Mouse (Mus musculus): Measurements from ENCODE around the gene Xpo6. TPM values are rescaled to one million over a fixed set of nuclear protein-coding genes. Genes with fewer than 3 reads are reported as not detected.

Xpo6 gene
- polyA plus RNA-seq, 1 experiment, result 226 TPM

DNA sequence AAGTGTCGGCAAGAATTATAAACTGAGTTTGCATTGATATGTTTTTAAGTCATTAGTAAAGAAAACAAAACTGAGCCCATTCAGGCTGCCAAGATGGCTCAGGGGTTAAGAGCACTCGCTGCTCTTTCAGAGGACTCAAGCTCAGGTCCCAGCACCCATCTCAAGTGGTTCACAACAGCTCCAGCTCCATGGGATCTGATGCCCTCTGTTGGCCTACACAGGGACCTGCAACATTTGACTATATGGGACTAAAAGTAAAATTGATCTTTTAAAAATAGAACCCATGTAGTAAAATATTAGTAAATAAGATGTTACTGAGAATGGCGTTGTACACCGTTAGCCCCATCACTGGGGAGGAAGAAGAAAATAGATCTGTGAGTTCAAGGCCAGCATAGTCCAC, 130.0 kb downstream of the Xpo6 start:
- DNase-seq (ENCODE audit: low read depth), result no peak
- TF ChIP-seq POLR2A (IDR thresholded peaks at IDR 0.05; ENCODE audit: borderline replicate concordance, extremely low read depth, insufficient read depth, insufficient read length, poor library complexity, severe bottlenecking) (no peak), CTCF (IDR thresholded peaks at IDR 0.05; ENCODE audit: borderline replicate concordance, extremely low read depth, insufficient read depth, insufficient read length) (0 out of 2 replicates have a peak, but pooled peaks have one; percentile 9)

DNA sequence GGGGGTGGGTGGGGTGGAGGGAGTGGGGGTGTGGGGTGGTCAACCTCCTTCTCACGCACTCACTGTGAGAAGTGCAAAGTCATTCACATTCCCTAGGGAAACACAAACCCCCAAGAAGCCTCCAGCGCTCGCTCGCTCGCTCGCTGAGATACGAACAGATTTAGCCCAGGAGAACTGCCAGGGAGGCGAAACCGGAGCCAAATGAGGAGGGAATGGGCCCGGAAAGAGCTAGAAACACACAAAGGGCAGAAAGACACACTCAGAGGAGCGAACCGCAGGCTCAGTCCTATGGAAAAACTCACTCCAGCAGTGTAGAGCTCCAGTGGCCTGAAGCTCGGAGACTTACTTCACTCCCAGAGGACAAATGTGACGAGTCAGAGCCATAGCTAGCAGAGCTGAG, 133.5 kb downstream of the Xpo6 start:
- DNase-seq (ENCODE audit: low read depth), result peak; percentile 84
- TF ChIP-seq CTCF (IDR thresholded peaks at IDR 0.05; ENCODE audit: borderline replicate concordance, extremely low read depth, insufficient read depth, insufficient read length) (no peak), POLR2A (IDR thresholded peaks at IDR 0.05; ENCODE audit: borderline replicate concordance, extremely low read depth, insufficient read depth, insufficient read length, poor library complexity, severe bottlenecking) (no peak)

DNA sequence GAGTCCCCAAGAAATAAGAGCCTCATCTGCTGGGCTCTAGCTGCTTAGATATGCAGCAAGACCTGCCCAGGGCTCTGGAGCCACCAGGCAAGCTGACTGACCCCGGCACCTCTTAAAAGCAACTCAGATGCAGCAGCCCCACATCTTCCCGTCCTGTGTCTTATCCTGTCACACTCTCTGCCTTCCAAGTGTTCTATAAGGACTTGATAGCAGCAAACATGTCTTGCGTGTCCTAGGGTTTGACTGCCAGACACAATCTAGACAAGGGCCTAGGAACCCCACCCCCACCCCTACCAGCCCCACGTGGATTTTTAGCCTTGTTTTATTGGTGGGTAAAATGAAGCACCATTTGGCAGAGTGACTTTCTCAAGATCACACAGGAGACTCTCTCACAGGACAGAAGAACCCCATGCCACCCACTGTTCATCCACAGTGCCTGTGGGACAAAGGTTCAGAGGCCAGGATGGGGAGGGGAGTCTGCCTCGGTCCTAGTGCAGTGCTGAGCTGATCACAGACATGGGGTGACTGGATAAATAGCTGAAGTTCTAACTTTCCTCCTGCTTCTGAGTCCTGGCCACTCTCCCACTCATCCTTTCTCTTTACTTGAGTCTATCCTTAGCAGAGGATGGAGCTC, 134.9 kb downstream of the Xpo6 start:
- TF ChIP-seq CTCF (IDR thresholded peaks at IDR 0.05; ENCODE audit: borderline replicate concordance, extremely low read depth, insufficient read depth, insufficient read length) (no peak), POLR2A (IDR thresholded peaks at IDR 0.05; ENCODE audit: borderline replicate concordance, extremely low read depth, insufficient read depth, insufficient read length, poor library complexity, severe bottlenecking) (no peak)
- DNase-seq (ENCODE audit: low read depth), result no peak

DNA sequence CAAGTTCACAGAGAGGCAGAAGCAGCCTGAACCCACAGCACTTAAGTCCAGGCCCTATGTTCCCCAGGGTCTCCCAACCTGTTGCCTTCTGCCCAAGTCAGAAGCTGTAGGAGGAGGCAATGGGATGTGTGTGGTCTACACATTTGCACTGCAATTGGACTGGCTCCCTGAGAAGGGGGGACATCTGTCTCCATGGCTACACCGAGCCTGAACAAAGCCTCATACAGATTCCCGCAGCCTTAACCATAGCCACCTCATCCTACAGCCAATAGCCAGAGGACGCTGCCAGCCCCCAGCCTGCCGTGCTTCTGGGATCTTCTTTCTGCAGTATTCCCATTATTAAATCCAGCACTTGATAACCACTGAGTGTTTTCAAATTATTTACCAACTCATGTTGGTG, 138.1 kb downstream of the Xpo6 start:
- peak; percentile 72 for DNase-seq (ENCODE audit: low read depth)
- TF ChIP-seq POLR2A (IDR thresholded peaks at IDR 0.05; ENCODE audit: borderline replicate concordance, extremely low read depth, insufficient read depth, insufficient read length, poor library complexity, severe bottlenecking), result no peak

DNA sequence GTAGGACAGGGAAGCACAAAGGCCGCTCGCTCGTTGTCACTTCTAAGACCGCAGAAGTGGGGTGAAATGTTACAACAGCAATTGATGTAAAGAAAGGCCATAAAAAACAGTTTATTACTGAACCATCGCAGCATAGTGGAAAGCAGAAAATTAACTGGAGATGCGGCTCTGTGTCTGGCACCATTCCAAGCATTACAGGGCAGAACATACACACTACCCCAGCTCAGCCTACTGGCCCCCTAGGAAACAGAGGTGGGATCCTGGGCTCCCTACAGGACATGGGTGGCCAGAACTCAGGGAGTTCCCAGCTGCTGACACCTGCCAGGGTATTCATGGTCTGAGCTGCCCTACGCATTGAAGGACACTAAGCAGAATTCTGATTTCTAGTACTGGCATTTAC, 141.4 kb downstream of the Xpo6 start:
- peak; percentile 60 for DNase-seq (ENCODE audit: low read depth)
- TF ChIP-seq POLR2A (IDR thresholded peaks at IDR 0.05; ENCODE audit: borderline replicate concordance, extremely low read depth, insufficient read depth, insufficient read length, poor library complexity, severe bottlenecking) (no peak), CTCF (IDR thresholded peaks at IDR 0.05; ENCODE audit: borderline replicate concordance, extremely low read depth, insufficient read depth, insufficient read length) (no peak)

DNA sequence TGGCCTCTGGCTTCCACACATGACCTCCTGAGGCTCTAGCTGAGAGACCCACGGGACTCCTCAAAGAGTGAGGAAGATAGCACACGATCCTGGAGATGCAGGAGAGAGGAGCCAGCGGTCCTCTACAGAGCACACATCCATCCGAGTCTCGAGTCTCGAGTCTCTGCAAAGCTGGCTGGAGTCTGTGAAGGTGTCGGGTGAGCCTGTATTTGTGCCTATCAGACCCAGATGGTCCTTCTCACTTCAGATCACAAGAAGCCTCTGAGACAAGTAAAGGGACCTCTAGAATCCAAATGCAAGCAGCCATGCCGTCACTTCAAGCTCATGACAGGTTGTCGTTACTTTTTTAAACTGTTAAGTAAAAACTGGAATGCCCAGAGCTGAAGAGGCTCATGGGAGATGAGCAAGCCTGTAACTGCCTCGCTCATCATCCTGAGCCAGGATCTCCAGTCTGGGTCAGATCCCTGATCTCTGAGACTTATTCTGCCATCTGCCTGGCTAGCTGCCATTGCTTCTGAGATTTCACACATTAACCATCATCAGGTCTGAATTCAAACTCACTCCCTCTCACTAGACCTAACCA, 142.9 kb downstream of the Xpo6 start:
- DNase-seq (ENCODE audit: low read depth), result no peak
- TF ChIP-seq CTCF (IDR thresholded peaks at IDR 0.05; ENCODE audit: borderline replicate concordance, extremely low read depth, insufficient read depth, insufficient read length) (no peak), POLR2A (IDR thresholded peaks at IDR 0.05; ENCODE audit: borderline replicate concordance, extremely low read depth, insufficient read depth, insufficient read length, poor library complexity, severe bottlenecking) (no peak)

DNA sequence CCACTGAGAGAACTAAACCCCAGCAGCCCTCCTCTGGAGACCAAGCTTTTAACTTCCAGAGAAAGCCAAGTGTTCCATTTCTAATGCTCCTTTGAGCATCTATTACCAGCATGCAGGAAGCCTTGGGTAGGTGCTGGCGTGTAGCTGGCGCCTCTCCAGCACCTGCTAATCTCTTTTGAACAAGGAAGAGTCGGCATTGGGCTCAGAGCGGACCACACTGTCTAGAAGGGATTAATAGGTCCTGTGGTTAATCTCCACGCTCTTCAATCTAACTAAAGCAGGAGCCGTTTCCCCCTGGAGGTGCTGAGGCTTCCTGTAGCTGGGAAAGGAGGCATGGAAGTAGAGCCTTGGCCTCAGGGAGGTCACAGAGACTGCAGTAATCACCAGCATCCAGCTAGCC, 145.7 kb downstream of the Xpo6 start:
- peak; percentile 80 for DNase-seq (ENCODE audit: low read depth)
- TF ChIP-seq CTCF (IDR thresholded peaks at IDR 0.05; ENCODE audit: borderline replicate concordance, extremely low read depth, insufficient read depth, insufficient read length) (no peak), POLR2A (IDR thresholded peaks at IDR 0.05; ENCODE audit: borderline replicate concordance, extremely low read depth, insufficient read depth, insufficient read length, poor library complexity, severe bottlenecking) (no peak)

DNA sequence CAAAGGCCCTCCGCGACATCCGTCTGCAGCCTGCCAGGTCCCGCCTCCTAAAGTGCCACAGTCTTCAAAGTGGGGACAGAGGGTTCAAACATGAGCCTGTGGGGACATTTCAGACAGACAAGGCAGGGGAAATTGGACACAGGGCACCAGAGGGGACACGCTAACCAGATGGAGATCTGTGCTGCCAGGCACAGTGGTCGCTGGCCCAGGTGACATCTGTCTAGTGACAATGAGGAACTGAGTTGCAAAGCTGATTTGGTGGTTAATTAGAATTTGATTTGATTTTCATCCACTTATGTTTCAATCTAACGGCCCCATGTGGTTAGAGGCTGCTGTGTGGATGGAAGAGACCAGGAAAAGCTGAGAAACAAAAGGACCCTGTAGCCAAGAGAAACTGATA, 146.7 kb downstream of the Xpo6 start:
- TF ChIP-seq POLR2A (IDR thresholded peaks at IDR 0.05; ENCODE audit: borderline replicate concordance, extremely low read depth, insufficient read depth, insufficient read length, poor library complexity, severe bottlenecking), result no peak
- TF ChIP-seq CTCF (IDR thresholded peaks at IDR 0.05; ENCODE audit: borderline replicate concordance, extremely low read depth, insufficient read depth, insufficient read length), result no peak
- DNase-seq (ENCODE audit: low read depth), result peak; percentile 64

DNA sequence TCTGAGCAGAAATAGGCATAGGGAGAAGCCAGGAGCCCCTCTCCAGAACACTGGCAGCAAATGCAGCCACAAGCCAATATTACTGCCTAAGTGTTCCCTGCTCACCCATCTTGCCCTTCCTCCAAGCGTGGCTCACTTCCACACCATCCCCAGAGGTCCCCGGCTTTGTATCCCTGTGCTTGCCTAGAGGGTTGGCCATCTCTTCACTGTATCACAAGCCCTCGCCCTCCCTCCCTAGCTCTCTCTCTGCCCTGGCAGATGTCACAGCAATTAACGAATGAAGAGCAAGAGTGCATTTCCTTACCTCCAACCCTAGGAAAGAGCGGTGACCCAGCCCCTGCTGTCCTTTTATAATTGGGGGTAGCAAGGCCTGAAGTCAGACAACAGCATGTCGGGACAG, 148.4 kb downstream of the Xpo6 start:
- DNase-seq (ENCODE audit: low read depth), result peak; percentile 26
- TF ChIP-seq POLR2A (IDR thresholded peaks at IDR 0.05; ENCODE audit: borderline replicate concordance, extremely low read depth, insufficient read depth, insufficient read length, poor library complexity, severe bottlenecking) (no peak), CTCF (IDR thresholded peaks at IDR 0.05; ENCODE audit: borderline replicate concordance, extremely low read depth, insufficient read depth, insufficient read length) (no peak)

Other genes with a start within 250 kb of the Xpo6 start
- 16.8 and 26.6 TPM in 2 replicates for gene Gsg1l, start 118.1 kb downstream of the Xpo6 start, polyA plus RNA-seq (2012; rRNA removed)
- 423 and 518 TPM in 2 replicates for gene Sbk1, start 72.1 kb upstream of the Xpo6 start, polyA plus RNA-seq (2012; rRNA removed)
- gene Lat, start 169.1 kb upstream of the Xpo6 start, polyA plus RNA-seq (2012; rRNA removed), result 1.0 and 2.1 TPM in 2 replicates
- gene Spns1, start 176.9 kb upstream of the Xpo6 start, polyA plus RNA-seq (2012; rRNA removed), result 176 and 234 TPM in 2 replicates
- gene Nfatc2ip, start 196.2 kb upstream of the Xpo6 start, polyA plus RNA-seq (2012; rRNA removed), result 11.0 and 15.7 TPM in 2 replicates
- gene Cd19, start 214.4 kb upstream of the Xpo6 start, polyA plus RNA-seq (2012; rRNA removed), result 0.05 and 0.06 TPM in 2 replicates
- 22.1 and 25.2 TPM in 2 replicates for gene Rabep2, start 228.3 kb upstream of the Xpo6 start, polyA plus RNA-seq (2012; rRNA removed)